Mouse (Mus musculus) midbrain, embryonic 14.5 days (tissue): ENCODE results near the gene Cep164. TPM values are rescaled to one million over a fixed set of nuclear protein-coding genes. Genes with fewer than 3 reads are reported as not detected.

Experiments used
- ATAC-seq: fragments of 200-750 bp; cut with Nextera tagmentation; 2 replicates; pipeline ENCODE4 v1.8.0; 2017; ENCODE audit warnings: moderate number of reproducible peaks, moderate library complexity; ENCODE audit not compliant: low FRiP score, low TSS enrichment
- DNase-seq: peaks from one replicate; pipeline ENCODE4 v3.0.0-alpha.2; 2015
- H3K27ac ChIP-seq: fragments of 300-500 bp; sonication (generic); replicated peaks from 2 replicates; pipeline ENCODE4 v1.5.1; 2014; ENCODE audit warnings: mild to moderate bottlenecking, low read depth, low read length, moderate library complexity
- H3K27me3 ChIP-seq: fragments of 300-500 bp; sonication (generic); 2 replicates; pipeline ENCODE4 v1.6.1; 2014; ENCODE audit warnings: low read length, control low read depth, mixed read lengths; ENCODE audit not compliant: control insufficient read depth, insufficient read depth
- H3K36me3 ChIP-seq: fragments of 300-500 bp; sonication (generic); 2 replicates; pipeline ENCODE4 v1.6.1; 2014; ENCODE audit warnings: low read length, control low read depth; ENCODE audit not compliant: control insufficient read depth, insufficient read depth
- H3K4me1 ChIP-seq: fragments of 300-500 bp; sonication (generic); 2 replicates; pipeline ENCODE4 v1.6.1; 2014; ENCODE audit warnings: mild to moderate bottlenecking, antibody characterized with exemption, low read length, control low read depth; ENCODE audit not compliant: control insufficient read depth, insufficient read depth
- H3K4me2 ChIP-seq: fragments of 300-500 bp; sonication (generic); 2 replicates; pipeline ENCODE4 v1.6.1; 2014; ENCODE audit warnings: mild to moderate bottlenecking, low read length, moderate library complexity
- H3K4me3 ChIP-seq: fragments of 300-500 bp; sonication (generic); replicated peaks from 2 replicates; pipeline ENCODE4 v1.5.1; 2014; ENCODE audit warnings: low read depth, low read length
- H3K9ac ChIP-seq: fragments of 300-500 bp; sonication (generic); replicated peaks from 2 replicates; pipeline ENCODE4 v1.6.1; 2014; ENCODE audit warnings: mild to moderate bottlenecking, low read length, moderate library complexity
- H3K9me3 ChIP-seq: fragments of 300-500 bp; sonication (generic); 2 replicates; pipeline ENCODE4 v1.6.1; 2016; ENCODE audit warnings: low read length, control low read depth, mixed read lengths; ENCODE audit not compliant: control insufficient read depth
- WGBS: fragments of 180-500 bp; shearing (Covaris S2); extraction: QIAGEN DNeasy Blood & Tissue Kit; methylation state at CpG from one replicate; pipeline ENCODE4 v1.1.7; 2014; 5-methylcytosine and 5-hydroxymethylcytosine counted together
- polyA plus RNA-seq: library from polyadenylated mRNA; unstranded; fragments of >200 nt; fragmentation: Nextera tagmentation; extraction: Ambion mirVana; gene quantifications from 2 replicates; pipeline ENCODE4 v1.2.1, GENCODE M21; 2014

Cep164 gene
- polyA plus RNA-seq, 1 experiment from 2014 or later, result 13.0 TPM

DNA sequence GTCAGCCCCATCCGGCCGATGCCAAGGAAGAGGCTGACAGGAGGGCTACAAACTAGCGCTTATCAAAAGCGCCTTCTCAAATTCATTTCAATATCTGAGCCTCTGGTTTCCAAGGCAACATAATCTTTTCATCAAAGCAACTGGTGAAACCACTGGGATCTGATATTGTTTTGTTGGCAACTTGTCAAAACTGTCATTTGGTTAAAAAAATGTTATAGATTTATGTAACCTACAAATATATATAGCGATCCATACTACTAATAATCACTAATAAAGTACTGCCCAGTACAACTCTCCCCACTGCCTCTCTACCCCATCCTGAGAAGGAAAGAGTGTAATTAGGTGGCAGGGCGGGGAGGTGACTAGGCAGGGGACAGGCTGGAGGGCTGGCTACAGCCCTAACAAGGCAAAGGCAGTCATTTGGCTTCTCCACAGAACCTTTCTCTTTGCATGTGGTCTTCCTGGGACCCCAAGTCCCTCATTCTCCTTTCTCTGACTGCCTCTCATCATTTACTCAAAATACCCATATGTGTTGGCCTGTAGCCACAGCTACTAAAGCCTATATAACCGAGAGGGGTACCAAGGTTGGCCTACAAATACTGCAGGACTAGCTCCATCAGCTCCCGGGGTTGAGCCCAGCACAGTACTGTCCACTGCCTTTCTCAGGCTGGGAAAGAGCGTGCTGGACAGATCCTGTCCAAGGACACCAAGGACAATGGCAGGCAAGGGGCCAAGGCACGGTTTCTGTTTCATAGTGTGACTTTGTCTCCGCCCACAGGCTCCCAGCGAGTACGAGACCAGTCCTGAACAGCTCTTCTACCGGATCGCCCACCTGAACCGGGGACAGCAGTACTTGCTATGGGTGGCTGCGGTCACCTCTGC is 88.5 kb downstream of the Cep164 start:
- H3K9ac ChIP-seq, result no peak overlapping the region
- H3K4me2 ChIP-seq, result no peak overlapping the region
- H3K4me1 ChIP-seq, result peaks cover 20% of the 10 kb centered on the region
- 48% methylated on average over 17 of the region's 17 CpGs for WGBS
- H3K9me3 ChIP-seq, result no peaks in the 10 kb centered on the region
- ATAC-seq, result no peak
- no peak overlapping the region for H3K4me3 ChIP-seq
- H3K27ac ChIP-seq, result peak overlapping the region; percentile 82
- DNase-seq, result peak; percentile 80
- H3K27me3 ChIP-seq, result no peaks in the 10 kb centered on the region
- no peaks in the 10 kb centered on the region for H3K36me3 ChIP-seq

DNA sequence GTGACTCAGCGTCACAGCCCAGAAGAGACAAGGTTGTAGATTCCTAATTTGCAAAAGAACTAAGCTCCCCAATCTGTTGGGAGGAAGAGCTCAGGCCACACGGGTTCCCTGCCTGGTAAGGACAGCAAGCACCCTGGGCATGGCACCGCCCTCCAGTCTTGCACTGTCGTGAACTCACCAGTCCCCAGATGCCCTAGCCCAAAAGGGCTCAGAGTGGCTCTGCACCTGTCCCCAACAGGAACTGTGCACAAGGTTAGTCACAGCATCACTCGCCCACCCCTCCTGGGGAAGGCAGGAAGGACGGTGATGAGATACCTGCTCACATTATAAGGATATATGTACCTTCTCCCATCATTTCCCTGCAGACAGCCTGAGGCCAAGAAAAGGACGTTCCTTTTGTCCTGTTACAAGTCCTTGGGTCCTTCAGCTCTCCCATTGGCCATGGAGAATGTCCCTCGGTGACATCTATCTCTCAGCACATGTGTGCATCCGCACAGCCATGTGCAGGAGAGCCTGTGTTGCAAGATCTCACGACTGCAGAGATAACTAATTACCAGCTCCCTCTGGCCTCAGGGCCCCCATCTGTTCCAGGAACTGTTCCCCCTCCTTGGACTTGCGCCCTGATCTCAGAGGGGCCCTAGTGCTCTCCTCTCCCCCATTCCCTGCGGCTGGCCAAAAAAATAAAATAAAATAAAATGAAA is 89.3 kb downstream of the Cep164 start:
- H3K27ac ChIP-seq, result peak overlapping the region; percentile 82
- no peaks in the 10 kb centered on the region for H3K36me3 ChIP-seq
- no peak overlapping the region for H3K4me3 ChIP-seq
- H3K9ac ChIP-seq, result no peak overlapping the region
- ATAC-seq (peak; percentile 73), DNase-seq (no peak)
- 44% methylated on average over 12 of the region's 12 CpGs for WGBS
- peak overlapping the region; percentile 26 for H3K4me2 ChIP-seq
- no peaks in the 10 kb centered on the region for H3K27me3 ChIP-seq
- H3K4me1 ChIP-seq, result peaks cover 20% of the 10 kb centered on the region
- H3K9me3 ChIP-seq, result no peaks in the 10 kb centered on the region

DNA sequence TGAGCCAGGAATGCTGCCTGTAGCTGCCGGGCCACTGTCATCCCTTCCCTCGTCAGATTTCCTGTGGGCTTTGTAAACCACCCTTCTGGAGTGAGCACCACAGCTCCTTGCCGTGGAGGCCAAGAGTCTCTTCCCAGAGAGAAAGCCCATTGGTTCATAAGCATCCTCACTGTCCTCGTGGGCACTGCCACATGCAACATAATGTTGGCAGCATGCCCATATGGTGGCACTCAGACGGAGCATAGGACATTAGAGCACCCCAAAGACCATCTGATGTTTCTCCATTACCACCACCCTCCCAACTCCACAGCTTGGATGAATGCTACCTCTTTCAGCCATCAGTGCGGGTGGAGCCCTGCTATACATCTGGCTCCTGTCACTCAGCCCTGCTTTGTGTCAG is 95.2 kb downstream of the Cep164 start:
- Histone ChIP-seq H3K4me3 (no peak overlapping the region), H3K36me3 (no peaks in the 10 kb centered on the region), H3K4me2 (no peak overlapping the region), H3K27me3 (no peaks in the 10 kb centered on the region), H3K4me1 (no peaks in the 10 kb centered on the region), H3K27ac (no peak overlapping the region), H3K9ac (no peak overlapping the region), H3K9me3 (no peaks in the 10 kb centered on the region)
- no peak for ATAC-seq
- WGBS, result 76% methylated on average over 6 of the region's 6 CpGs
- no peak for DNase-seq

DNA sequence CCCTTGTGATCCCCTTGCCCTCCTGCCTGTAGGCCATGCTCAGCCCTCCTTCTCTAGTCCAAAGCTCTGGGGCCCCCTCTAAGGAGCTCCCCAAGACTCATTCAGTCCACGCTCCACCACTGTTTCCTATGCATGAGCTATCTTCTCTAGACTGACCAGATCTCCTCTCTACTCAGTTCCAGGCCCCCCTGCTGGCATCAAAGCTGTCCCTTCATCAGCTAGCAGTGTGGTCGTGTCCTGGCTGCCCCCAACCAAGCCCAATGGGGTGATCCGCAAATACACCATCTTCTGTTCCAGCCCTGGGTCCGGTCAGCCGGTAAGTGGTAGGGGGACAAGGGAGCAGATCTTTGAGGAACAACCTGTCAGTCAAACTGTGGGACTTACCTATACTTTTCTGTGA is 96.6 kb downstream of the Cep164 start:
- ATAC-seq (no peak), DNase-seq (no peak)
- no peaks in the 10 kb centered on the region for H3K4me1 ChIP-seq
- H3K9ac ChIP-seq, result no peak overlapping the region
- no peak overlapping the region for H3K27ac ChIP-seq
- no peak overlapping the region for H3K4me2 ChIP-seq
- 83% methylated on average over 5 of the region's 5 CpGs for WGBS
- no peak overlapping the region for H3K4me3 ChIP-seq
- no peaks in the 10 kb centered on the region for H3K27me3 ChIP-seq
- H3K9me3 ChIP-seq, result no peaks in the 10 kb centered on the region
- no peaks in the 10 kb centered on the region for H3K36me3 ChIP-seq

DNA sequence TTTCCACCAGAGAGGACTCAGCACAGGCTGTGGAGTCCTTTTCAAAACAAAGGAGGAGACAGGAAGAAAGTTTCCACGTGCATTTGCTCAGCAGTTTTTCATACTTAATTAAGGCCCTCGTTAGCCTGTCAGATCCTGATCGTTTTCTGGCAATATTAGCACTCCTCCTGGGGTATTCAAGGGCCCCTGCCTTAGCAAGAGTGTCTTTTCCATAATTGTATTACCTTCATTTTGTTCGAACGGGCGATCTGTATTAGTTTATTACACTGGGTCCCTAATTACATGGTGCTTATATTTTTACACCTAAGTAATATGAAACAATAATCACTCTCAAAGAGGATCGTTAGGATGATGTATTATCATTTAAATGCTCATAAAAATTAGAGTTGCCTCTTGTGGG is 108.5 kb downstream of the Cep164 start:
- no peak overlapping the region for H3K9ac ChIP-seq
- WGBS, result 69% methylated on average over 7 of the region's 7 CpGs
- 0 out of 2 replicates have a peak, but pooled peaks cover 5% of the 10 kb centered on the region for H3K36me3 ChIP-seq
- no peak overlapping the region for H3K4me2 ChIP-seq
- H3K27ac ChIP-seq, result no peak overlapping the region
- H3K4me1 ChIP-seq, result no peaks in the 10 kb centered on the region
- no peak overlapping the region for H3K4me3 ChIP-seq
- DNase-seq (no peak), ATAC-seq (no peak)
- H3K9me3 ChIP-seq, result no peaks in the 10 kb centered on the region
- H3K27me3 ChIP-seq, result no peaks in the 10 kb centered on the region

Other genes with a start within 250 kb of the Cep164 start
- 46.5 and 56.5 TPM in 2 replicates for gene Bace1, start 9.9 kb upstream of the Cep164 start, polyA plus RNA-seq
- 15.5 and 17.4 TPM in 2 replicates for gene Pcsk7, start 77.8 kb upstream of the Cep164 start, polyA plus RNA-seq
- gene Rnf214, start 78.2 kb upstream of the Cep164 start, polyA plus RNA-seq, result 97.4 and 121 TPM in 2 replicates
- gene Tagln, start 107.4 kb upstream of the Cep164 start, polyA plus RNA-seq, result 1.6 and 3.3 TPM in 2 replicates
- 40.3 and 40.5 TPM in 2 replicates for gene Sidt2, start 126.6 kb upstream of the Cep164 start, polyA plus RNA-seq
- 291 and 338 TPM in 2 replicates for gene Pafah1b2, start 184.0 kb upstream of the Cep164 start, polyA plus RNA-seq
- 10.3 and 11.4 TPM in 2 replicates for gene Sik3, start 184.1 kb upstream of the Cep164 start, polyA plus RNA-seq